19 mouse cellular contexts compared by ENCODE assay signal in the genomic region with DNA sequence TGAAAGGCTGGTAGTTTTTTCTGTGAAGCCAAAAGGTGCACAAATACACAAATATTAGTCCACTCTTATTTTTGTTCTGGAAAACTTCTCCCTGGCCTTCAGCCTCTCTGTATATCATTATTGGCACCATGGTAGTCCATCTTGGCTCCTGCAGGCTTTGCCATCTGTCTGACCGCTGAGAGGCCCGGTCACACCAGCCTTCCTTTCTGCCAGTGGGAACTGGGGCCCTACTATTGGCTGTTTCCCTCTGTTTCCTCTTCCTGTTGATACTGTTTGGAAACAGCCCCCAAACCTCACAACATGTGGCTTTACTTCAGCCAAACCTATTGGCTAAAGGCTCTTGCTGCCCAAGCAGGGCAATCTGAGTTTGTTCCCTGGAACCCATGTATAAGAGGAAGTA.
DNase-seq lines count a peak whose midpoint lies in the region; TF ChIP-seq lines count a peak whose summit lies in the region.
"Had no signal": no experiment of that assay in that cellular context is flagged by ENCODE, and none has a peak within 500 bp of the region (broad histone marks: within the 10 kb centered on the region; RNA-seq: fewer than 3 reads in every experiment).

No protein-coding gene starts in this region.

- no peak for TF ChIP-seq POLR2A in liver, adult 2 months (IDR thresholded peaks at IDR 0.05; ENCODE audit: extremely low read depth, insufficient read depth, low read length)

- peaks cover 3% of the 10 kb centered on the region; the same call in 1 of the 2 replicates for H3K36me3 ChIP-seq in liver, adult 2 months (ENCODE audit: control insufficient read depth, insufficient read depth, low read length)
- H3K36me3 ChIP-seq: heart, embryonic 10.5 days; liver, embryonic 15.5 days had no signal

- no peaks in the 10 kb centered on the region for H3K27me3 ChIP-seq in liver, adult 2 months (ENCODE audit: control insufficient read depth, insufficient read depth, low read length)
- H3K27me3 ChIP-seq: hindbrain, embryonic 12.5 days; limb, embryonic 12.5 days; liver, embryonic 15.5 days; midbrain, embryonic 13.5 days; neural tube, embryonic 13.5 days had no signal

- DNase-seq in liver, adult 2 months (ENCODE audit: extremely low read depth, low read depth, low spot score), result peak; percentile 90
- no peak for DNase-seq in liver
- DNase-seq in cerebellum, adult 11 months, result peak; percentile 82
- DNase-seq in cerebellum, adult 9-11 months, result peak; percentile 94
- DNase-seq in testis, postnatal 14 days (ENCODE audit: low spot score), result no peak
- DNase-seq in heart, postnatal 25 days (ENCODE audit: low spot score), result no peak
- no peak for DNase-seq in spleen, adult 12 weeks (ENCODE audit: low spot score)
- DNase-seq: adrenal gland, adult 8-10 months; gastrocnemius, postnatal 25 days; kidney, adult 8-10 months; spleen, adult 18-20 months had no signal

- H3K4me3 ChIP-seq in liver, adult 2 months (ENCODE audit: insufficient read depth, low read depth, low read length), result no peak overlapping the region
- H3K4me3 ChIP-seq: embryonic facial prominence, embryonic 10.5 days; heart, embryonic 10.5 days; hindbrain, embryonic 12.5 days; left cerebral cortex, adult 2 months; limb, embryonic 12.5 days; liver, embryonic 15.5 days; midbrain, embryonic 13.5 days; neural tube, embryonic 13.5 days had no signal

- peak overlapping the region; percentile 49 for H3K27ac ChIP-seq in liver, adult 2 months (replicated peaks; ENCODE audit: insufficient read depth, low read depth, low read length)
- H3K27ac ChIP-seq: embryonic facial prominence, embryonic 10.5 days; heart, embryonic 10.5 days; hindbrain, embryonic 12.5 days; left cerebral cortex, adult 2 months; limb, embryonic 12.5 days; liver, embryonic 15.5 days; midbrain, embryonic 13.5 days; neural tube, embryonic 13.5 days had no signal

- TF ChIP-seq CTCF in liver, adult 2 months (IDR thresholded peaks at IDR 0.05; ENCODE audit: low read depth, low read length), result no peak

- peaks cover 13% of the 10 kb centered on the region; the same call in 1 of the 2 replicates for H3K79me2 ChIP-seq in liver, adult 2 months (ENCODE audit: control insufficient read depth, insufficient read depth, low read length)

- 13% methylated on average over 2 of the region's 2 CpGs for WGBS in liver, adult 2 months

- peaks cover 19% of the 10 kb centered on the region for H3K4me1 ChIP-seq in liver, adult 2 months (ENCODE audit: control insufficient read depth, insufficient read depth, low read length)

- no peak overlapping the region for H3K9ac ChIP-seq in liver, adult 2 months (ENCODE audit: low read depth, low read length)
- H3K9ac ChIP-seq: hindbrain, embryonic 12.5 days; limb, embryonic 12.5 days; liver, embryonic 15.5 days; midbrain, embryonic 13.5 days; neural tube, embryonic 13.5 days had no signal

- intact Hi-C loops in heart, postnatal 25 days (cut with DNase I), result loop anchor here (5.0 kb wide), 1 partner anchor 126 kb away; no protein-coding TSS in a partner anchor

Comparison
In these comparisons a context has a peak if more than half of its experiments do, and no peak if none do; other contexts are left out.
1. DNase-seq: peak in liver, adult 2 months (single experiment), cerebellum, adult 11 months (single experiment) and cerebellum, adult 9-11 months (single experiment); none in liver (single experiment), testis, postnatal 14 days (single experiment), heart, postnatal 25 days (single experiment) and spleen, adult 12 weeks (single experiment).